Mouse (Mus musculus): ENCODE data around the gene Lpar1. TPM values are rescaled to one million over a fixed set of nuclear protein-coding genes. Genes with fewer than 3 reads are reported as not detected.
"Not testable (repeated sequence)": the region's sequence is repeated elsewhere in the genome, so short reads cannot be mapped to it uniquely, and the experiment has no call there.

Gene Lpar1
- total RNA-seq, 2 experiments from 2014 or later = 31.2 to 35.6 TPM

GRCm38 (mm10) chr4:58546441-58547272, 7.0 kb downstream of the Lpar1 start:
- DNase-seq (ENCODE audit: extremely low spot score in 1 of 2, low spot score in 1 of 2) = no peak

DNA sequence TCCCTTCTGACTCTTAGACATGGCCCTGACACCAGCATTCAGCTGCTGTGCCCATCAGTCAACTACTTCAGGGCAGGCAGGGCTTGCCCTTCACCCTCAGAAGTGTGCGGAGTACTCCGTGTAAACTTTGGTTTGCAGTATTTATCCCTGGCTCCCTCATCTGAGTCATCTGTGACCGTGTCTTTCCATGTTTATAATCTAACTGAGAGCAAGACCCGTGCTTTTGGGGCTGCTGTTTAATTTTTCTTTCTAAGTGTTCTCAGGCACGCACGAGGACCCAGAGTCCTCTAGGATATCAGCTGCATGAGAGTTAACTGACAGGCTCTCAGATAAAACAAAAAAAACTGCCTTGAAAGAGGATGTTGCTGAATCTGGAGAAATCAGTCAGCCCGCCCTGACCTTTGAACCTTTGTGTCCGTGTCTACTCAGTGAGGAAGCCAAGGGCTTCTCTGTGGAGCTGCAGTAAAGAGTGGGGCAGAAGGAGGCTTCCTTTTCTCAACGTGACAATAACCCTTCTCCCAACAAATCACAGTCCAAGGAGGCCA, 7.7 kb downstream of the Lpar1 start:
- no peak for DNase-seq (ENCODE audit: extremely low spot score in 1 of 2, low spot score in 1 of 2)

GRCm38 (mm10) chr4:58543171-58543570, 10.5 kb downstream of the Lpar1 start:
- DNase-seq (ENCODE audit: extremely low spot score in 1 of 2, low spot score in 1 of 2) = no peak

DNA sequence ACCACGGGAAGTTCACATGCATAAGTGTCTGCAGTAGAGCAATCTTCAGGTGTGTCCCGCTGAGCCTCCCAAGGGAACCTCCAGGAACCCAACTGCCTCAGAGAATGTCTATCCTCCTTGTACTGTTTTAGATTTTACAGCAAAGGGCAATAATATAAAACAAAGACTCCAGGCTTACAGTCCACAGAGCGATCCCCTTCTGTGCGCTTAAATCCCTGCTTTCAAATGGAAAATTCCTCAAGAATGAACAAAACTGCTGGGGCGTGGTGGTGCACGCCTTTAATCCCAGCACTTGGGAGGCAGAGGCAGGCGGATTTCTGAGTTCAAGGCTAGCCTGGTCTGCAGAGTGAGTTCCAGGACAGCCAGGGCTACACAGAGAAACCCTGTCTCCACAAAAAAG, 11.0 kb downstream of the Lpar1 start:
- DNase-seq (ENCODE audit: extremely low spot score in 1 of 2, low spot score in 1 of 2) = not testable (repeated sequence)

DNA sequence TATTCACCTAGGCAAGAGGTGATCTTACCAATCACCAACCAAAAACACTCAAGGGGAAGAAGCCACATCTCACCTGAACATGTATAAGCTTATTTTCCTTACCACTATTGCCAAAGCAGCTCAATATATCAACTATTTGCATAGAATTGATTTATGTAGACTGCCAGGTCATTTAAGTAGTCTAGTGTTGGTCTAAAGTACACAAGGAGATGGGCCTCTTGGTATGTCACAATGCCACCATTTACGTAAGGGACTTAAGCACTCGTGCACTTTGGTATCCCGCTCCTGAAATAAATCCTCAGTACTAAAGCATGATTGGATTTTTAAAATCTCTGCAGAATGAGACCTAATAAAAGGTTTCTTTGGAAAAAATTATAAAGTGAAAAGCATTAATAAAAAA, 12.9 kb downstream of the Lpar1 start:
- DNase-seq (ENCODE audit: extremely low spot score in 1 of 2, low spot score in 1 of 2) = no peak

DNA sequence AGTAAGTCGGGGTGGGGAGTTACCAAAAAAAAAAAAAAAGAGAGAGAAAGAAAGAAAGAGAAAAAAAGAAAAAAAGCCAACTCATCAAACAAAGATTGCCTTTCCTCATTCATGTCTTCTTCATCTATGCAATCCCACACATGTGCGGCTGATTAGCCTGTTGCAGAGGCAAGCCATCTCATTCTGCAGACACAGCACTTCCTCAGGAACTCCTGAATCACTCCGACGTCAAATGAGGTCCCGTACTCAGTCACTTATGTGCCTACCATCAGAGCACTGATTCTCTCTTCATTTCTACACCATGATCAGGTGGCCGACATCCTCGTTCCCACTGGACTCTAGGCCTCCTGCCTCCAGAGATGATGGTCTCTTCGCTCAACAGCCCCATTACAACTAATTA, 13.3 kb downstream of the Lpar1 start:
- DNase-seq (ENCODE audit: extremely low spot score in 1 of 2, low spot score in 1 of 2) = no peak

DNA sequence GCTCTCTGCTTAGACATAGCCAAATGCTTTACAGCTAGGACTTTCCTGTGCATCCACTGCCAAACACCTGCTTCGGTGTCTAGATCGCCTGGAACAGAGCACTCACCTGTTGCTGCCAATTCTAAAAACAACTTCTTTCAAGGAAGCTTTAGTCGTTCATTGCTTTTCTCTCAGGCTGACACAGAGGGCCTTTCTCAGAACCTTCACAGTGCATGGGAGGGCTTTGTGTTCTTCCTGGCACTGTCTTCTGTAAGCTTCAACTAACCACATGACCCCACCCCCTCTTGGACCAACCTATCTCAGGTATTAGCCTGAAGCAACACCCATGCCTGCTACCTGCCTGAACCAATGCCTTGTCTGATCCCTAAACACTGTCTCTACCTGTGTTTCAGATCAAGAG, 15.0 kb downstream of the Lpar1 start:
- no peak for DNase-seq (ENCODE audit: extremely low spot score in 1 of 2, low spot score in 1 of 2)

GRCm38 (mm10) chr4:58535754-58536153, 17.9 kb downstream of the Lpar1 start:
- no peak for DNase-seq (ENCODE audit: extremely low spot score in 1 of 2, low spot score in 1 of 2)

DNA sequence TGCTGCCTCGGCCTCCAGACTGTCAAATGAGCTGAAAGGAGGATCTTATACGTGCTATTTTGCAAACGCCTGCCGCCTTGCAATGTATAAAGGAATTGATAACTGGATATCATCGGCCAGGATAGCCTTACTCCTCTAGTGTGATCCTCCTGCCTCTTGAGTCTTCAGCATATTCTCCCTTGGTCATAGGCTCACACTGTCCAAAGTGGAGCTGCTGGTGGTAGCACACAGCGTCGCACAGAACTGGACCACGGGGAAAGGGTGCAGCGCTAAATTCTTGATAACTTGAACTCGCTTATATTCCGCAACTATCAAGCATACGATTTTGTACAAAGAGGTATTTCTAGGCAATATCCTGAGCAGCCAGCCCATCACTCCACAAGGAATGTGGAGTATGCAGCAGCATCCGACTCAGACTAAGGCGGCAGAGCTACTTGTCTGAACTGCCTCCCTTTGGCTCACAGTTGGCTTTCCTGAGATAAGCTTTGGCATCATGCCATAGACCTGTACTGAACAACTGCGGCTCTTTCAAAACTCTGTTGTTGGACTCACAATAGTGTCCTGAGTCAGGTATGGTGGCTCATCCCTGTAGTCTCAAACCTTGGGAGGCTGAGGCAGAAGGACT, 18.9 kb downstream of the Lpar1 start:
- DNase-seq (ENCODE audit: extremely low spot score in 1 of 2, low spot score in 1 of 2) = no peak

GRCm38 (mm10) chr4:58534141-58534571, 19.5 kb downstream of the Lpar1 start:
- no peak for DNase-seq (ENCODE audit: extremely low spot score in 1 of 2, low spot score in 1 of 2)

DNA sequence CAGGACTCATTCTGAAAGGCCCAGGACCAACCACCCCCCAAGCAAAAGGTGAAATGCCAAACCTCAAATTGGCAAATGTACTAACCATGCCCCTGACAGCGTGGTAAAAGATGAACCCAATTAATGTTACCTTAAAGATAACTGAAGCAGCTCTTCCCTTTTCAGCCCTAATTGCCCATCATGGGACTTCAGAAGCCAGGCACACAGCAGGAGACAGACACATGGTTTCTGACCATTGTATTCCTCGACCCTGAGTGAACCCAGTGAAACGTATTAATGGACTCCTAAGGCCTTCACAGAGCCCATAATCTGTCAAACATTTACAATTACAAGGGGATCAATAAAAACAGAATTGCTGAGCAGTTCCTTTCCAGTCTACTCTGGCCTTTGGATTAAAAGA, 20.2 kb downstream of the Lpar1 start:
- no peak for DNase-seq (ENCODE audit: extremely low spot score in 1 of 2, low spot score in 1 of 2)

- no peak for DNase-seq (ENCODE audit: extremely low spot score in 1 of 2, low spot score in 1 of 2)
These were observed 21.4 kb downstream of the Lpar1 start for GRCm38 (mm10) chr4:58532326-58532725.

DNA sequence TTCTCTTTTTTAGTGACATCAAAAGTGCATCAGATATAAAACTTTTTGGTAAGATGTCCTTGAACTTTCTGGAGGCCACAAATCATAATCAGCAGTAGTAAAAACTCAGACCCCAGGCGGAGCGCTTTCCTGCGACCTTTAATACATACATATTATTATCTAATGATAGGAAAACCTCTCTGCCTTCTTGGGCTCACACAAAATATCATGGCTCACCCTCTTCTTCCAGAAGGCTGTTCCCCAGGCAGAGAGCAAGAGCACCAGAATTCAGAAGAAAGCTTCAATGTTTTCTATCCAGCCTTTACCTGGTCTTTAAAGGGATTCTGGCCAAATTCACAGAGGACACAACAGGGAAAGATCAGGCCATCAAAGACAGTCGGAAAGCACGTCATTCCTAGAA, 23.0 kb downstream of the Lpar1 start:
- DNase-seq (ENCODE audit: extremely low spot score in 1 of 2, low spot score in 1 of 2) = no peak

DNA sequence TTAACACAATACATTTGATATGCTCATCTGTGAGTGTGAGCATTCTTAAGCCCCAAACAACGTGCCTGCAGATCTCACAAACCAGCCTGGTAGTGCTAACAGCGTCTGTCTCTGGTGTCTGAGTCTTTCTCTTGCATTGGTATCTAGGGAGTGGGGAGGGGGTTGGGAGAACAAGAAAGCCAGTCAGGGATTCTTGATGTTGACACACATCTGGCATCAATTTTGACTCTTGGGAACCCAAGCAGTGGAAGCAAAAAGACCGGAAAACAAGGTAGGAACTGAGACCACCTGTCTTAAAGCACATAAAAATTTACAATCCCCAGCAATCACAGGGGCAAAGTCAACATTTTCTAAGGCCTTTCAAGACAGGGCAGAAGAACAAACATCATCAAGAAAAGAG, 23.4 kb downstream of the Lpar1 start:
- DNase-seq (ENCODE audit: extremely low spot score in 1 of 2, low spot score in 1 of 2) = no peak

- DNase-seq (ENCODE audit: extremely low spot score in 1 of 2, low spot score in 1 of 2) = no peak
These were observed 25.8 kb downstream of the Lpar1 start for GRCm38 (mm10) chr4:58527852-58528251.

DNA sequence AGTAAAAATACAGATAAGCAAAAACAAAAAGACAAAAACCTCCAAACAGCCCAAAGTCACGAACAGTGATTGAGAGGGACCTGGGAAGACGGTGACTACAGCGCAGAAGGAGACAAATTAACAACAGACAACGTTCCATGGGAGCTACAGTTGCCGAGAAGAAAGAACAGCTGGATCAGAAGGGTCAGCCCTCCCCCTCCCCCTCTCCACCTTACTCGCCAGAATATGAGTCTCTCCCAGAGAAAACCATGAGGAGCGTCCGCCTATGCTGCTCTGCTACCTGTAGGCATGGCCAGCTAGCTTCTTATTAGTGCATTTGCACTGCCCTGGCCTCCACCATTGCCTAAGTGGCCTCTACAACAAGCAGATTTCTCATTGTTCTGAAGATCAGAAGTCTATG, 32.6 kb downstream of the Lpar1 start:
- no peak for DNase-seq (ENCODE audit: extremely low spot score in 1 of 2, low spot score in 1 of 2)

DNA sequence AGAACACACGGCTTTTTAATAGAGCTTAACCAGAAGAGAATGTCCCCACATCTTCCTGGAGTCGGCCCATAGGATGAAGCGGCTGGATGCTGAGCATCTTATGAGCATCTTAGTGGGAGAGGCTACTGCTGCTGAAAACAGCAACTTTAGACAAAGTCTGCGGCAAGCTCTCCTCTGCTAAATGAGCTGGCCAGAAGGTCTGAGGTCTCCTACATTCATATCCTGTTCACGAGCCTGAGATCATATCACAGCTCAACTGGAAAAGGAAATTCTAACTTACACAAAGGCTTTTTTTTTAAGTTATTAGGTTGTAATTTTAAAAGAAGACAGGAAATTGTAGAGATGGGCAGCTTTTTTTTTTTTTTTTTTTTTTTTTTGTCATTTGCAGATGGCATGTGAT, 33.2 kb downstream of the Lpar1 start:
- no peak for DNase-seq (ENCODE audit: extremely low spot score in 1 of 2, low spot score in 1 of 2)

GRCm38 (mm10) chr4:58519891-58520290, 33.8 kb downstream of the Lpar1 start:
- no peak for DNase-seq (ENCODE audit: extremely low spot score in 1 of 2, low spot score in 1 of 2)

DNA sequence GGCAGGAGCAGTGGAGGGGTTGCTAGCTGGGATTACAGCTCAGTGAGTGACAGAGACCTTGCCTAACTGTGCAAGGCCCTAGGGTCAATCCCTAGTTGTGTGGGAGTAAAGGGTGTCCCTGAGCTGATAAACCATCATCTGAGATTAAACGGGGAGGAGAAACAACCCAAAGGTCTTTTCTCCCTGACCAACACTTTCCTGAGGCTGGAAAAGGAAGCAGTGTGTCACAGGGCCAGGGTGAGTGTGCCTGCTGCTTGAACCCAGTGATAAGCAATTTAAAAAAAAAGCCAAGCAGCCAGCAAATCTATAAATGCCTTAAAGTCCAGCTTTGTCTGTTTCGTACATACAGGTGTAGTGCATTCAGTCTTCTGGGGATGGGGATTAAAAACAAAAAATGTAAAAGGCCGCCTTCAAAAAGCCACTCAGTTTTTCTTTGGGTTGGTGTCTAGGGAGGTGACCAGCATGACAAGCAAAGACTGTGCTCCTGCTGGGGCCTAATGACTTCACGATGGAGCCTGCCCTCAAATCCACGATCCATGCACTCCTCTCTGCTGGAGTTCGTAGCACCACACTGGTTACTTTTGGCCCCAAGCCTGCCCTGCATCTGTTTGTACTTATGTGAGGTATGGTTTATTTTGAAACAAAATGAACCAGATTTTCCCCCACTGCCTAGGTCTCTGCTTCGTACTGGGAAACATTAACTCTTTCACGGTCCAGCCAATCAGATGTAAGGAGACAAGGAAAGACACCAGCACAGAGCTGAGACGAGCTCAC, 35.3 kb downstream of the Lpar1 start:
- DNase-seq (ENCODE audit: extremely low spot score in 1 of 2, low spot score in 1 of 2) = no peak

GRCm38 (mm10) chr4:58516810-58517209, 36.9 kb downstream of the Lpar1 start:
- DNase-seq (ENCODE audit: extremely low spot score in 1 of 2, low spot score in 1 of 2) = no peak

- DNase-seq (ENCODE audit: extremely low spot score in 1 of 2, low spot score in 1 of 2) = no peak
These were observed 37.5 kb downstream of the Lpar1 start for GRCm38 (mm10) chr4:58516221-58516620.

Measured in layer of hippocampus, postnatal 25 days (tissue).